Mouse (Mus musculus) erythroblast, embryonic 14.5 days (primary cell): Measurements from ENCODE around the gene Chst11. TPM values are rescaled to one million over a fixed set of nuclear protein-coding genes. Genes with fewer than 3 reads are reported as not detected.

Experiments
- H3K27me3 ChIP-seq: 2 replicates; pipeline ENCODE4 v1.6.1; 2012; ENCODE audit warnings: inconsistent platforms; ENCODE audit not compliant: control insufficient read depth
- H3K36me3 ChIP-seq: 2 replicates; pipeline ENCODE4 v1.6.1; 2012; ENCODE audit warnings: mild to moderate bottlenecking, inconsistent platforms; ENCODE audit not compliant: control insufficient read depth
- H3K4me1 ChIP-seq: 2 replicates; pipeline ENCODE4 v1.6.1; 2012; ENCODE audit warnings: inconsistent platforms; ENCODE audit not compliant: control insufficient read depth
- H3K4me3 ChIP-seq: replicated peaks from 2 replicates; pipeline ENCODE3; 2012; ENCODE audit warnings: moderate library complexity, mild to moderate bottlenecking, inconsistent platforms
- H3K9me3 ChIP-seq: 2 replicates; pipeline ENCODE4 v1.6.1; 2012; ENCODE audit warnings: low read length, inconsistent platforms, mixed read lengths; ENCODE audit not compliant: control insufficient read depth
- GATA1 ChIP-seq: IDR thresholded peaks from 2 replicates; pipeline ENCODE4 v1.6.1; 2012; ENCODE audit warnings: low read length, inconsistent platforms, mixed read lengths
- TAL1 ChIP-seq: IDR thresholded peaks from 3 replicates; pipeline ENCODE4 v1.6.1; 2012; ENCODE audit warnings: low read length, inconsistent platforms, mixed read lengths
- polyA plus RNA-seq: library from polyadenylated mRNA; stranded (reverse); fragments of >175 nt; gene quantifications from 2 replicates; pipeline ENCODE4 v1.2.3, GENCODE M21; 2012

The Chst11 gene
- polyA plus RNA-seq, 1 experiment = 0.61 TPM

- peaks cover 12% of the 10 kb centered on the region for H3K36me3 ChIP-seq
- H3K4me3 ChIP-seq = no peak overlapping the region
- TF ChIP-seq GATA1 (no peak), TAL1 (no peak)
- peaks cover 41% of the 10 kb centered on the region for H3K4me1 ChIP-seq
- no peaks in the 10 kb centered on the region for H3K27me3 ChIP-seq
- H3K9me3 ChIP-seq = no peaks in the 10 kb centered on the region
Observed at GRCm38 (mm10) chr10:83186984-83187383, 201.7 kb downstream of the Chst11 start.

- TF ChIP-seq TAL1 (no peak), GATA1 (no peak)
- H3K36me3 ChIP-seq = peaks cover 14% of the 10 kb centered on the region
Observed at GRCm38 (mm10) chr10:83189071-83189470, 203.8 kb downstream of the Chst11 start.

GRCm38 (mm10) chr10:83191476-83191875 lies 206.2 kb downstream of the Chst11 start:
- Histone ChIP-seq H3K4me1 (peaks cover 17% of the 10 kb centered on the region), H3K36me3 (peaks cover 17% of the 10 kb centered on the region), H3K4me3 (no peak overlapping the region), H3K9me3 (no peaks in the 10 kb centered on the region), H3K27me3 (no peaks in the 10 kb centered on the region)
- TF ChIP-seq GATA1 (no peak), TAL1 (no peak)

More at GRCm38 (mm10) chr10:83189071-83189470, 203.8 kb downstream of the Chst11 start:
- Histone ChIP-seq H3K4me1 (peaks cover 29% of the 10 kb centered on the region), H3K9me3 (no peaks in the 10 kb centered on the region), H3K4me3 (no peak overlapping the region), H3K27me3 (no peaks in the 10 kb centered on the region)

- Histone ChIP-seq H3K36me3 (peaks cover 17% of the 10 kb centered on the region), H3K4me3 (no peak overlapping the region), H3K4me1 (peaks cover 15% of the 10 kb centered on the region), H3K9me3 (no peaks in the 10 kb centered on the region), H3K27me3 (no peaks in the 10 kb centered on the region)
- TF ChIP-seq TAL1 (no peak), GATA1 (no peak)
Observed at GRCm38 (mm10) chr10:83191982-83192381, 206.7 kb downstream of the Chst11 start.

- H3K4me3 ChIP-seq = no peak overlapping the region
- no peaks in the 10 kb centered on the region for H3K9me3 ChIP-seq
- peaks cover 5% of the 10 kb centered on the region for H3K36me3 ChIP-seq
- no peaks in the 10 kb centered on the region for H3K27me3 ChIP-seq
- TF ChIP-seq GATA1 = no peak
- TF ChIP-seq TAL1 = no peak
- H3K4me1 ChIP-seq = peaks cover 5% of the 10 kb centered on the region
Observed at GRCm38 (mm10) chr10:83197690-83198336, 212.5 kb downstream of the Chst11 start.

GRCm38 (mm10) chr10:83198692-83199091 lies 213.4 kb downstream of the Chst11 start:
- Histone ChIP-seq H3K4me1 (peaks cover 5% of the 10 kb centered on the region), H3K9me3 (no peaks in the 10 kb centered on the region), H3K27me3 (no peaks in the 10 kb centered on the region; the same call in 1 of the 2 replicates), H3K36me3 (peaks cover 3% of the 10 kb centered on the region), H3K4me3 (no peak overlapping the region)
- TF ChIP-seq GATA1 = no peak
- TF ChIP-seq TAL1 = no peak

- Histone ChIP-seq H3K36me3 (peaks cover 3% of the 10 kb centered on the region), H3K27me3 (no peaks in the 10 kb centered on the region; the same call in 1 of the 2 replicates), H3K4me1 (peaks cover 5% of the 10 kb centered on the region), H3K4me3 (no peak overlapping the region), H3K9me3 (no peaks in the 10 kb centered on the region)
- no peak for TF ChIP-seq GATA1
- no peak for TF ChIP-seq TAL1
Observed at GRCm38 (mm10) chr10:83199290-83199689, 214.0 kb downstream of the Chst11 start.

- no peaks in the 10 kb centered on the region for H3K9me3 ChIP-seq
- TF ChIP-seq TAL1 (no peak), GATA1 (no peak)
- no peak overlapping the region for H3K4me3 ChIP-seq
- H3K4me1 ChIP-seq = peaks cover 3% of the 10 kb centered on the region
- no peaks in the 10 kb centered on the region for H3K36me3 ChIP-seq
- no peaks in the 10 kb centered on the region; the same call in 1 of the 2 replicates for H3K27me3 ChIP-seq
Observed at GRCm38 (mm10) chr10:83201525-83201924, 216.2 kb downstream of the Chst11 start.

GRCm38 (mm10) chr10:83202906-83203702 lies 217.8 kb downstream of the Chst11 start:
- H3K36me3 ChIP-seq = no peaks in the 10 kb centered on the region
- TF ChIP-seq GATA1 (no peak), TAL1 (no peak)
- no peak overlapping the region for H3K4me3 ChIP-seq
- H3K27me3 ChIP-seq = no peaks in the 10 kb centered on the region; the same call in 1 of the 2 replicates
- no peaks in the 10 kb centered on the region for H3K9me3 ChIP-seq
- H3K4me1 ChIP-seq = no peaks in the 10 kb centered on the region
